ENCODE assay signal across 8 mouse cellular contexts in the genomic region with DNA sequence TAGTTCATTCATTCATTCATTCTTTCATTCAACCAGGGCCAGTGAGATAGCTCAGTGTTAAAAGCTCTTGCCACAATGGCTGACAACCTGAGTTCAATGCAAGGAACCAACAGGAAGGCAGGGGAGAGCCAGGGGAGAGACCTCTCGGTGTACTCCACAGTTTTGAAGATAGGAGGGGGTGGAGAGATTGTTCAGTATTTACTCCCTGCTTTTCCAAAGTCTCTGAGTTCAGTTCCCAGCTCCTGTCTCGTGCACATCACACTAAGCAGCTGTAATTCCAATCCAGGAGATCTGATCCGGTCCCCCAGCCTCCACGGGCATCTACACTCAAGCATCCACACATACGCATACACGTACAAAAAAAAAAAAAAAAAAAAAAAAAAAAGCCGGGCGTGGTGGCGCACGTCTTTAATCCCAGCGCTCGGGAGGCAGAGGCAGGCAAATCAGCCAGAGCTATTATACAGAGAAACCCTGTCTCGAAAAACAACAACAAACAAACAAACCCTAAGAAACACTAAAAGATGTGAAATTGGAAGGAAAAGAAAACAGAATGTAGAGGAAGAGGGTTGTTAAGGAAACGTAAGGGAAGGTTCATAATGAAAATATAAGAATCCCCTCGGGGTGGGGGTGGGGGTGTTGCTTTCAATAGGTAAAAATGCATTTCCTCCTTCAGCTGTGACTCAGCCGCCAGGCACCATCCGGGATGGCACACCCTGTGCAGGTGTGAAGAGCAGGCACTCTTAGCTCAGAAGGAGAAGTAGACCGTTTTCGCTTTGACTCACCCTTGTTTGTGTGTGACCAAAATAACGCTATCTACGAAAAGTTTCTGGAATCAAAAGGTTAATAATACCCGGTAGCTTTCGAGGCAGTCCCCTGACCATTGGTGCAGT. TPM values are rescaled to one million over a fixed set of nuclear protein-coding genes. Genes with fewer than 3 reads are reported as not detected.
A peak's percentile ranks its signal among the peaks of the same experiment; 100 is the strongest.
DNase-seq lines count a peak whose midpoint lies in the region; ATAC-seq and TF ChIP-seq lines count a peak whose summit lies in the region.

No protein-coding gene starts in this region.

- peak overlapping the region; percentile 36 for H3K4me3 ChIP-seq in layer of hippocampus, adult 2 months
- no peak overlapping the region for H3K4me3 ChIP-seq in forebrain, embryonic 12.5 days (replicated peaks)
- peak overlapping the region; percentile 31 for H3K4me3 ChIP-seq in limb, embryonic 12.5 days (replicated peaks)
- 0 out of 2 replicates have a peak overlapping the region, but pooled peaks have one; percentile 3 for H3K4me3 ChIP-seq in midbrain, embryonic 15.5 days

- H3K9ac ChIP-seq in forebrain, embryonic 12.5 days: no peak overlapping the region
- H3K9ac ChIP-seq in limb, embryonic 12.5 days (replicated peaks): no peak overlapping the region
- no peak overlapping the region for H3K9ac ChIP-seq in midbrain, embryonic 15.5 days

- ATAC-seq in forebrain, embryonic 12.5 days (ENCODE audit: low FRiP score): no peak
- no peak for ATAC-seq in limb, embryonic 12.5 days (ENCODE audit: insufficient number of reproducible peaks, insufficient read depth, low FRiP score, low TSS enrichment, low read depth)
- no peak for ATAC-seq in midbrain, embryonic 15.5 days (replicated peaks)

- H3K4me2 ChIP-seq in forebrain, embryonic 12.5 days: peak overlapping the region; percentile 13; the same call in 1 of the 2 replicates
- H3K4me2 ChIP-seq in limb, embryonic 12.5 days: peak overlapping the region; percentile 53
- H3K4me2 ChIP-seq in midbrain, embryonic 15.5 days: peak overlapping the region; percentile 24

- H3K27ac ChIP-seq in layer of hippocampus, adult 2 months: no peak overlapping the region
- H3K27ac ChIP-seq in forebrain, embryonic 12.5 days: no peak overlapping the region
- no peak overlapping the region for H3K27ac ChIP-seq in limb, embryonic 12.5 days
- H3K27ac ChIP-seq in midbrain, embryonic 15.5 days: no peak overlapping the region

- WGBS in forebrain, embryonic 12.5 days: 79% methylated on average over 23 of the region's 23 CpGs
- 62% methylated on average over 23 of the region's 23 CpGs for WGBS in limb, embryonic 12.5 days
- 77% methylated on average over 23 of the region's 23 CpGs for WGBS in midbrain, embryonic 15.5 days

- H3K9me3 ChIP-seq in forebrain, embryonic 12.5 days: no peaks in the 10 kb centered on the region
- H3K9me3 ChIP-seq in limb, embryonic 12.5 days: no peaks in the 10 kb centered on the region
- H3K9me3 ChIP-seq in midbrain, embryonic 15.5 days: no peaks in the 10 kb centered on the region

- H3K27me3 ChIP-seq in forebrain, embryonic 12.5 days: no peaks in the 10 kb centered on the region
- no peaks in the 10 kb centered on the region for H3K27me3 ChIP-seq in limb, embryonic 12.5 days
- H3K27me3 ChIP-seq in midbrain, embryonic 15.5 days (replicated peaks): no peaks in the 10 kb centered on the region

- H3K4me1 ChIP-seq in forebrain, embryonic 12.5 days: no peaks in the 10 kb centered on the region
- H3K4me1 ChIP-seq in limb, embryonic 12.5 days (replicated peaks): peaks cover 16% of the 10 kb centered on the region
- H3K4me1 ChIP-seq in midbrain, embryonic 15.5 days: no peaks in the 10 kb centered on the region

- no peaks in the 10 kb centered on the region for H3K36me3 ChIP-seq in forebrain, embryonic 12.5 days (replicated peaks)
- no peaks in the 10 kb centered on the region for H3K36me3 ChIP-seq in limb, embryonic 12.5 days
- no peaks in the 10 kb centered on the region for H3K36me3 ChIP-seq in midbrain, embryonic 15.5 days (replicated peaks)

- no peak for TF ChIP-seq CTCF in layer of hippocampus, adult 2 months (conservative IDR thresholded peaks at IDR 0.05)

- DNase-seq in layer of hippocampus, adult 2 months (ENCODE audit: low spot score in 2 of 2): no peak
- DNase-seq in layer of hippocampus, postnatal 10 days (ENCODE audit: low spot score in 2 of 2): no peak
- DNase-seq in thymus, postnatal 36 days: peak; percentile 72 to 84
- DNase-seq in gastrocnemius, adult 8-10 months (ENCODE audit: low spot score in 2 of 2): no peak
- no peak for DNase-seq in ovary, adult 18-20 months (ENCODE audit: low spot score)

RNA-seq across cellular contexts. Expression of gene Sub1, which starts 13.2 kb away (rescaled TPM):
- total RNA-seq in layer of hippocampus, adult 2 months (2021): 100 to 1,000 TPM; 303 to 321 TPM
- total RNA-seq in layer of hippocampus, postnatal 10 days (2021): 100 to 1,000 TPM; 338 to 348 TPM
- polyA plus RNA-seq in forebrain, embryonic 12.5 days (2016; fragmentation: Nextera tagmentation; extraction: Ambion mirVana): 666 and 676 TPM in 2 replicates
- polyA plus RNA-seq in limb, embryonic 12.5 days (2016; fragmentation: Nextera tagmentation; extraction: Ambion mirVana): 982 and 1,024 TPM in 2 replicates
- polyA plus RNA-seq in midbrain, embryonic 15.5 days (2015; fragmentation: Nextera tagmentation; extraction: Ambion mirVana): 469 and 476 TPM in 2 replicates
- 100 to 1,000 TPM in 3 of 4 experiments, 10 to 100 TPM in 1; 61.6 to 136 (median 107) TPM for total RNA-seq in gastrocnemius, adult 8-10 months (2022)

Comparison
In these comparisons a context has a peak if more than half of its experiments do, and no peak if none do; other contexts are left out.
1. DNase-seq: peak in thymus, postnatal 36 days (2 of 2); none in layer of hippocampus, adult 2 months (0 of 2), layer of hippocampus, postnatal 10 days (0 of 2), gastrocnemius, adult 8-10 months (0 of 2) and ovary, adult 18-20 months (single experiment).
2. Peak in every context shown above with its lines, with median percentiles within 50 percentile points of each other: H3K4me2 ChIP-seq.